Comparison of ENCODE assay signal across 8 mouse cellular contexts in the genomic region with DNA sequence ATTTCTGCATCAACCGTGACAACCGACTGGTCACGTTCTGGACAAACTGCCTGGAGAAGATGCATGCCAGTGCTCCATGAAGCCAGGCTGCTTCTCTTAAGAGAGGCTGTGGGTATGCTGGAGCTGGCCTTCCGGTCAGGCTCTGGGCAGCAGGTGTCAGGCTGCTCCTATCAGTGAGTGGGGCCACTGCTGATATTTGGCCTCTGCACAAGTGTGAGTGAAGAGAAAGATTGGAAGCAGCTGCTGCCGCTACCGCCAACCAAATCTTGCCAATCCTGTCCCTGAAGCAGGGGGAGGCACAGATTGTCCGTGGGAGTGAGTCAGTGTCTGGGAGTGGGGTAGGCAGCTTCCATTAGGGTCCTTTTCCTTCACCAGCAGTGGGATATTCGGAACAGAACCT. TPM values are rescaled to one million over a fixed set of nuclear protein-coding genes. Genes with fewer than 3 reads are reported as not detected.
DNase-seq lines count a peak whose midpoint lies in the region; ATAC-seq and TF ChIP-seq lines count a peak whose summit lies in the region.

No protein-coding gene starts in this region.

- no peak for TF ChIP-seq POLR2A in kidney, adult 2 months (IDR thresholded peaks at IDR 0.05; ENCODE audit: low read depth, low read length)

- H3K27me3 ChIP-seq in kidney, adult 2 months (replicated peaks; ENCODE audit: control insufficient read depth, insufficient read depth, low read length): no peaks in the 10 kb centered on the region
- H3K27me3 ChIP-seq in forebrain, embryonic 12.5 days: no peaks in the 10 kb centered on the region

- H3K4me2 ChIP-seq in forebrain, embryonic 12.5 days: no peak overlapping the region

- H3K27ac ChIP-seq in kidney, adult 2 months (ENCODE audit: insufficient read depth, low read depth, low read length): no peak overlapping the region
- H3K27ac ChIP-seq in gastrocnemius, adult 2 months: no peak overlapping the region
- H3K27ac ChIP-seq in forebrain, embryonic 12.5 days: no peak overlapping the region

- peak; percentile 30; the same call in 1 of the 2 replicates for TF ChIP-seq CTCF in kidney, adult 2 months (conservative IDR thresholded peaks at IDR 0.05; ENCODE audit: insufficient read depth, insufficient read length, low read depth, low read length)
- peak; percentile 55 for TF ChIP-seq CTCF in gastrocnemius, adult 2 months (IDR thresholded peaks at IDR 0.05)

- ATAC-seq in forebrain, embryonic 12.5 days (ENCODE audit: low FRiP score): no peak

- no peaks in the 10 kb centered on the region for H3K4me1 ChIP-seq in kidney, adult 2 months (ENCODE audit: control insufficient read depth, insufficient read depth, low read length)
- no peaks in the 10 kb centered on the region for H3K4me1 ChIP-seq in forebrain, embryonic 12.5 days

- 55% methylated on average over 8 of the region's 8 CpGs for WGBS in kidney, adult 2 months
- 87% methylated on average over 8 of the region's 8 CpGs for WGBS in forebrain, embryonic 12.5 days

- H3K36me3 ChIP-seq in kidney, adult 2 months (ENCODE audit: control insufficient read depth, insufficient read depth, low read length): no peaks in the 10 kb centered on the region; the same call in 1 of the 2 replicates
- H3K36me3 ChIP-seq in forebrain, embryonic 12.5 days (replicated peaks): peaks cover 27% of the 10 kb centered on the region

- DNase-seq in kidney, adult 2 months: no peak
- DNase-seq in kidney, adult 11 months: no peak
- DNase-seq in brain, adult 2 months (ENCODE audit: low read depth, low spot score): peak; percentile 95
- peak; percentile 64 for DNase-seq in gastrocnemius, adult 2 months
- DNase-seq in kidney, postnatal 36 days: peak; percentile 15 to 27
- DNase-seq in right cerebral cortex, adult 2 months (ENCODE audit: low spot score in 2 of 2): peak; percentile 79 to 85
- DNase-seq in B cell, adult 2 months: no peak

- H3K9ac ChIP-seq in forebrain, embryonic 12.5 days: no peak overlapping the region; the same call in 1 of the 2 replicates

- intact Hi-C loops in gastrocnemius, adult 2 months (cut with DNase I): loop anchor here (5.0 kb wide), 1 partner anchor 41 kb away; no protein-coding TSS in a partner anchor

- no peaks in the 10 kb centered on the region for H3K9me3 ChIP-seq in forebrain, embryonic 12.5 days

- H3K4me3 ChIP-seq in kidney, adult 2 months (ENCODE audit: insufficient read depth, low read depth, low read length): no peak overlapping the region
- peak overlapping the region; percentile 19; the same call in 1 of the 2 replicates for H3K4me3 ChIP-seq in gastrocnemius, adult 2 months
- no peak overlapping the region for H3K4me3 ChIP-seq in forebrain, embryonic 12.5 days (replicated peaks)

RNA-seq across cellular contexts. Expression of gene Ywhah, which starts 27.5 kb away (rescaled TPM):
- polyA plus RNA-seq in kidney, adult 2 months (2012; rRNA removed): 71.8 and 90.6 TPM in 2 replicates
- 10 to 100 TPM; 39.5 to 59.5 TPM for total RNA-seq in gastrocnemius, adult 2 months (2021)
- polyA plus RNA-seq in forebrain, embryonic 12.5 days (2016; fragmentation: Nextera tagmentation; extraction: Ambion mirVana): 453 and 463 TPM in 2 replicates

Comparison
In these comparisons a context has a peak if more than half of its experiments do, and no peak if none do; other contexts are left out.
1. DNase-seq: peak in brain, adult 2 months (single experiment), gastrocnemius, adult 2 months (single experiment), kidney, postnatal 36 days (2 of 2) and right cerebral cortex, adult 2 months (2 of 2); none in kidney, adult 2 months (single experiment), kidney, adult 11 months (single experiment) and B cell, adult 2 months (0 of 2).